ENCODE assay signal across 16 mouse cellular contexts in genomic region chr4:100328361-100328970, GRCm38 (mm10).
"Had no signal": no experiment of that assay in that cellular context is flagged by ENCODE, and none has a peak within 500 bp of the region (broad histone marks: within the 10 kb centered on the region; RNA-seq: fewer than 3 reads in every experiment).

No protein-coding gene starts in this region.

- ATAC-seq: liver, embryonic 12.5 days had no signal

- H3K9me3 ChIP-seq: limb, embryonic 13.5 days; liver, embryonic 12.5 days; midbrain, embryonic 10.5 days; neural tube, embryonic 15.5 days had no signal

- H3K4me2 ChIP-seq: limb, embryonic 13.5 days; liver, embryonic 12.5 days; neural tube, embryonic 15.5 days had no signal

- H3K4me3 ChIP-seq: limb, embryonic 13.5 days; liver, embryonic 12.5 days; midbrain, embryonic 10.5 days; myocyte; neural tube, embryonic 15.5 days had no signal

- H3K27ac ChIP-seq: kidney, postnatal 0 days; limb, embryonic 13.5 days; liver, embryonic 12.5 days; midbrain, embryonic 10.5 days; neural tube, embryonic 15.5 days had no signal

- H3K9ac ChIP-seq: limb, embryonic 13.5 days; liver, embryonic 12.5 days; neural tube, embryonic 15.5 days had no signal

- H3K4me1 ChIP-seq: liver, embryonic 12.5 days; midbrain, embryonic 10.5 days; neural tube, embryonic 15.5 days had no signal

- H3K27me3 ChIP-seq: liver, embryonic 12.5 days; neural tube, embryonic 15.5 days had no signal

- DNase-seq: kidney, adult 11 months; kidney, adult 9 months; kidney, postnatal 36 days; left cerebral cortex, postnatal 4 days; lung, postnatal 4 days; midbrain, embryonic 14.5 days; right cerebral cortex, postnatal 4 days; spleen, adult 18-20 months; thymus, adult 2 months; thymus, postnatal 25 days had no signal

- H3K36me3 ChIP-seq: limb, embryonic 13.5 days; liver, embryonic 12.5 days; midbrain, embryonic 10.5 days; neural tube, embryonic 15.5 days had no signal
